24 mouse cellular contexts compared by ENCODE assay signal in the genomic region with DNA sequence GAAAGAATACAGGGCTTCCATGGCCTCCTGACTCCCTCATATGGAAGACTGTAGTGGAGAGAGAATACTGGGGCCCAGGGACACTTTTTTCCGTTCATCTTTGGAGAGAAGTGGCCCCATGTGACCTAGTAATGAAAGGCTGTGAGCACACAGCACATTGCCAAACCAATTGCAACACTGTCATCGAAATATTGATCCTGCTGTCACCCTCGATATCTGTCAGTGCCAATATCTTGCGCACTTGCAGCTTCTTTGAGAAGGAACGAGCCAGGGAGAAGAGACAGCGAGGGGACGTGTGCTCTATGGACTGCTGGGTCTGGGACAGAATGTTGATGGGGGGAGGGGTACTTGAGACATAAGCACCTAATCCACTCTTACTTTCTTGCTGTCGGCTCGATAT.
"Had no signal": no experiment of that assay in that cellular context is flagged by ENCODE, and none has a peak within 500 bp of the region (broad histone marks: within the 10 kb centered on the region; RNA-seq: fewer than 3 reads in every experiment).

No protein-coding gene starts in this region.

- H3K4me2 ChIP-seq: heart, embryonic 12.5 days; hindbrain, embryonic 13.5 days; hindbrain, embryonic 15.5 days; kidney, embryonic 15.5 days; limb, embryonic 13.5 days; limb, embryonic 15.5 days; liver, embryonic 12.5 days had no signal

- H3K36me3 ChIP-seq: heart, embryonic 12.5 days; hindbrain, embryonic 13.5 days; hindbrain, embryonic 15.5 days; kidney, embryonic 15.5 days; limb, embryonic 13.5 days; limb, embryonic 15.5 days; liver, embryonic 12.5 days had no signal

- H3K27ac ChIP-seq: heart, adult 2 months; hindbrain, embryonic 13.5 days; hindbrain, embryonic 15.5 days; hindbrain, postnatal 0 days; kidney, embryonic 15.5 days; kidney, postnatal 0 days; limb, embryonic 13.5 days; limb, embryonic 15.5 days; liver, embryonic 12.5 days had no signal

- H3K9me3 ChIP-seq: heart, embryonic 12.5 days; hindbrain, embryonic 13.5 days; hindbrain, embryonic 15.5 days; kidney, embryonic 15.5 days; limb, embryonic 13.5 days; limb, embryonic 15.5 days; liver, embryonic 12.5 days had no signal

- H3K4me1 ChIP-seq: heart, embryonic 12.5 days; kidney, embryonic 15.5 days; limb, embryonic 13.5 days; limb, embryonic 15.5 days; liver, embryonic 12.5 days had no signal

- H3K27me3 ChIP-seq: heart, embryonic 12.5 days; hindbrain, embryonic 13.5 days; hindbrain, embryonic 15.5 days; liver, embryonic 12.5 days had no signal

- H3K4me3 ChIP-seq: heart, adult 2 months; heart, embryonic 12.5 days; hindbrain, embryonic 13.5 days; hindbrain, embryonic 15.5 days; kidney, embryonic 15.5 days; limb, embryonic 13.5 days; limb, embryonic 15.5 days; liver, embryonic 12.5 days had no signal

- DNase-seq: forebrain, postnatal 0 days; gastrocnemius, postnatal 14 days; gastrocnemius, postnatal 36 days; heart, adult 2 months; heart, postnatal 10 days; heart, postnatal 36 days; kidney, adult 11 months; kidney, adult 2 months; kidney, adult 9 months; kidney, postnatal 14 days; kidney, postnatal 36 days; layer of hippocampus, adult 9-11 months; layer of hippocampus, postnatal 36 days; left cerebral cortex, postnatal 4 days had no signal

- ATAC-seq: forebrain, postnatal 0 days; hindbrain, postnatal 0 days; intestine, embryonic 16.5 days; liver, embryonic 12.5 days had no signal

- H3K9ac ChIP-seq: forebrain, postnatal 0 days; heart, embryonic 12.5 days; hindbrain, embryonic 13.5 days; hindbrain, embryonic 15.5 days; kidney, embryonic 15.5 days; limb, embryonic 13.5 days; limb, embryonic 15.5 days; liver, embryonic 12.5 days had no signal
